Mouse (Mus musculus) embryonic stem cell, embryonic (primary cell): ENCODE results near the gene Zfp385b.

Source experiments
- CTCF ChIA-PET, 4 experiments: fragments of 300-600 bp in 2 of 4; fragments of 350-600 bp in 2 of 4; sonication (Branson Sonifier 250); formaldehyde crosslinking; loops; one replicate each; lab custom pipeline; 2022; ENCODE audit warnings: inconsistent platforms in 2 of 4; lab: Charles Lee
- POLR2A ChIA-PET, 4 experiments: fragments of 300-600 bp in 2 of 4; fragments of 350-600 bp in 2 of 4; sonication (Branson Sonifier 250); formaldehyde crosslinking; loops; one replicate each; lab custom pipeline; 2022; ENCODE audit warnings: antibody characterized with exemption in 4 of 4, inconsistent platforms in 1 of 4; lab: Charles Lee

Gene Zfp385b

DNA sequence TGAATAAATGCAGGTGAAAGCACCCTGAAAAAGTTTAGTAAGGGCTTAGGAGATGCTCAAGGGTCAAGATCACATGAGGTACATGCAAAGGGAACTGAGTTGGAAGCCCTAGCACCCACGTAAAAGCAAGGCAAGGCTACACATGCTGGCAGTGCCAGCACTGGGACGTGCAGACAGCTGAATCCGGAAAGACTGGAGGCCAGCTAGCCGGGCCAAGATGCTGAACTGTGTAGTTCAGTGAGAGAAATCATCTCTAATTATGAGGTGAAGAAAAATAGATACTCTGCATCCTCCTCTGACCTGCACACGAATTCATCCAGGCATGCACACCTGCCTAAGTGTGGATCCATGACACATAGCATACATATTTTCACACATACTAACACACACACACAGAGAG, 18.4 kb downstream of the Zfp385b start:
- ChIA-PET POLR2A (no interaction called here), CTCF (no interaction called here)

DNA sequence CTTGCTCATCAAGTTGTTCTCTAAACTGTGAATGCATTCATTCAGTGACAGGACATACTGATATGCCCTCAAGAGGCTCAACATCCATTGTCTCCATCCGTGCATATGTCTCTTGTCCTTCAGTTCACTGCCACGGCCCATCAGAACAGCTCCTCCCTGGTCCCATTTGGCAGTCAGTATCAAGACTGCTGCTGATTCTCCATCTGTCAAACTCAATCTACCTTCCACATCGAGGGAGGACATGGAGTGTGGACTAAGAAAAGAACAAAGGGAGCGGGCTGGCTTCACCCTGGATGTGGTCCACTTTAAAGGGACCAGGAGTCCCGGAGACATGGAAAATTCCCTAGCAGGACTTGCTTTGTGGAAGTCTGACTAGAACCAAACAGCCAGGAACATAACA, 22.2 kb downstream of the Zfp385b start:
- ChIA-PET CTCF (interaction anchor here in 1 of 4 experiments (0.5 kb wide), 1 partner anchor 778 kb away, joined by 3 read pairs; no protein-coding TSS in a partner anchor), POLR2A (no interaction called here)

DNA sequence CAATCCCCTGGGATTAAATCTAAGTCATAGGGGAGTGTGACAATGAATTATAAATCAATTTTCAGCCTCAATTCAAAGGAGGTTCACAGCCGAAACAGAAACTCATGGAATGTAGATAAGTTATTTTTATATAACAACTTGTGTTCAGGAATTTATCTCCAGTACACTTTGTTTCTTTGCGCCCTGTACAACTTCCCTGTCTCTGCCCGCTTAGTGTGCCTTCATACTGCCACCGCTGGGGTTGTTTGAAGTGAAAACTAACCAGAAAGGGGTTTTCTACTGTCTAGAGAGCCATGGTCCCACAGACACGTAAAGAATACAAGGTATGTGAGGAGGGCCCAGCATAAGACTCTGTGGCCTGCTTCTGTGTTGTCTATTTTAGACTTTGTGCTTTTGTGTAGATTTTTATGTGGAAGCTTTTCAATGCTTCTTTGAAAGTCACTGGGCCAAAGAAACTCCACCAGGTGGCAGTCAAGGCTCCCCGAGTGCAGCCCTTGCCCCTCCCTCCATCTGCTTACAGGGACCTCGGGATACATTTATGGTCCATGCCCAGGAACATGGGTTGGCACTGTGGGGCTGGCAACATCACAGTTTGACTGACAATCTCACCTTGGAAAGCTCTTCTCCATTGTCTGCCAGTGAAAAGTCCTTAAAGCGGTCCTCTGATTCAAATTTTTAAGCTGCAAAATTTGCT, 23.4 kb downstream of the Zfp385b start:
- POLR2A ChIA-PET, result no interaction called here
- CTCF ChIA-PET, result interaction anchor here in 3 of 4 experiments (0.6 to 1.1 kb wide), 3 partner anchors 14 to 96 kb away, joined by 3 read pairs; no protein-coding TSS in a partner anchor

DNA sequence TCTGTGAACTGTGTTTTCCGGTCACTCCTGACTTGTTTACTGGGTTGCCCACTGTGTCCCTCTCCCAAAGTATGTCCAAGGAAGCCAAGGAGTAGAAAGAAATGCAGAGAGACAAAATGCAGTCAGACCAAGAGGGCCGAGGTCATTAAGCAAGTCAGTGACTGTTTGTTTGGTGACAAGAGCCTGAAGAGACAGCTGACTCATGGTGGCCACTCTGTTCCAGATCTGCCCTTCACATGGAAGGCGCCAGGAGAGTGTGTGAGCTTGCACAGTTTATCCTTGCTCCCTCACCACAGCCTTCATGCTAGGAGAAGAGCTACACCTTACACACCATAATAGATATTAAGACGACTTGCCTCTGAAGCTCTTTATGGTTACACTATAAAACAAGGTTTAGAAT, 28.6 kb downstream of the Zfp385b start:
- ChIA-PET POLR2A (no interaction called here), CTCF (no interaction called here)

DNA sequence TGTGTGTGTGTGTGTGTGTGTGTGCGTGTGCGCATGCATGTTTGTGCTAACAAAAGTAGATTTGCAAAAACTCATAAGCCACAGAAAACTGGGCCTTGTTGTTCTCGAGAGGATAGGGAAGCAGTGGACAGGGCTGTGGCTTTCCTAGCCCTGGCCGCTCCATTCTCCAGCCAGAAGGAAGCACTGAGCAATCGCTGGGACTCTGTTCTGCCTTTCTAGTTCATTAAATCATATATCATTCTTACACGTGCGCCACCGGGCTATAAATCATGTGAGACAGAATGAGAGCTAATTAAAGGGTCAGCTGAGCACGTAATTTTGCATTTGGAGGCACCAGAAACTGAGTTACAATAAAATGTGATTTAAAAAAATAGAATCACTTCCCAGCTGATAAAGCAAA, 29.1 kb downstream of the Zfp385b start:
- CTCF ChIA-PET, result no interaction called here
- POLR2A ChIA-PET, result no interaction called here

DNA sequence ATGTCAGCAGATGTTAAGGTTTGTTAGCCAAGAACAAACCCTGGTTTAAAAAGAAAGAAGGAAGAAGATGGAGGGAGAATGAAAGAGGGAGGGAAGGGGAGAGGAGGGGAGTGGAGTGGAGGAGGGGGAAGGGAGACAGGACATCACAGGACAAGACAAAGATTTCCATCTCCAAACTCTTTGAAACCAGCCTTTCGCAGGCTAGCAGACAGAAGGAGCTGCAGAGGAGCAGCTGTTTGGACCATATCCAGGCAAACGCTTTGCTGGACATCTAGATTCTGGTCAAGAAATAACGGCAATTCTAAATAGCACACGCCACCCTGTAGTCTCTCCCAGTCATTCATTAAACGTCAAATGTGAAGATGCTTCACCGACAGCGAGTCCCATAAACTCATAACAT, 38.0 kb downstream of the Zfp385b start:
- ChIA-PET POLR2A (no interaction called here), CTCF (interaction anchor here in 1 of 4 experiments (1.0 kb wide), 1 partner anchor 14 kb away, joined by 3 read pairs; no protein-coding TSS in a partner anchor)

DNA sequence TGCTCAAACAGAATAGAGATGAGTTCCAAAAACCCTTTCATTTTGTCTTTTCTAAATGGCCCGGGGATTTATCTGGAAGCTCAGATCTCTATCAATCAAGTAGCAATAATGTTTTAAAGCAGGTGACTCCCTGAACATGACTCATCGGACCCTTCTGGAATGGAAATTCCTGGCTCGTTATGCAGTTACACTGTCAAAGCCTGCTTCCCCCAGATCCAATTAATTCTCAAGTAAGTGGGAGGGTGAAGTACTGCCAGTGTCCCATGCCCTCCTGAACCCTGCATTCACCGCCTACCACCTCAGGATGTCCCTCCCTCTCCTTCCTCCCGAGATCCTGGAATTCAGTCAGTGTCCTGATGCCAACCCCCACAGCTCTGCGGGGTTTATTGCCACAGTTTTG, 41.7 kb downstream of the Zfp385b start:
- POLR2A ChIA-PET, result no interaction called here
- CTCF ChIA-PET, result interaction anchor here in 1 of 4 experiments (0.7 kb wide), 1 partner anchor 434 kb away, joined by 4 read pairs; no protein-coding TSS in a partner anchor

- POLR2A ChIA-PET, result no interaction called here
- CTCF ChIA-PET, result no interaction called here
Observed at GRCm38 (mm10) chr2:77777047-77777686, 42.3 kb downstream of the Zfp385b start.

DNA sequence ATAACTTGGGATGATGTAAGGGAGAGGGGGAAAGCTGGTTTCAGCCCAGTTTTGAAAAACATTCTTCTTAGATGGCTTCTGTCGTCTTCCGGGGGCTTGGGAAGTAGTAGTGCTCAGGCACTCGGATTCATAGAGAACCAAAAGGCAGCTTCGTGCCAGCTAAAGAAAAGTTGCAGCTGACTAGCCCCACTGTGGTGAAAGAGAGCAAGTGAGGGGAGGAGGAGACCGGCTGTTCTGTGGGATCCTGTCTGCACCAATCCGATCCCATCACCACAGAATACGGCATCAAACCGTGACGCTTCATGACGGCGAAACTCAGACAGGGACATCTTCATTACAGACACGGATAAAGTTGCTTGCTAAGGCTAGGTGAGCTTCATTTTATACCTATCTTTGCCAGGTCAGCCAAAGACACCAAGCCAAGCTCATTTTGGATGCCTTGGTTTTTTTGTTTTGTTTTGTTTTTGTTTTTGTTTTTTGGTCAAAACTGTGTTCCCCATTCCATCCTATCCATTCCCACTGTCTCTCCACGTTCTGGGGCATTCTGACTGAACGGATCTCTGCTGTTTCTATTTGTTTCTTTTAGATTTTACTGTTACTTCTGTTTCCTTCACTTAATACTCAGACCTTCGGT, 44.1 kb downstream of the Zfp385b start:
- POLR2A ChIA-PET, result no interaction called here
- CTCF ChIA-PET, result interaction anchor here in 1 of 4 experiments (0.9 kb wide), 1 partner anchor 21 kb away, joined by 3 read pairs; no protein-coding TSS in a partner anchor

- ChIA-PET POLR2A (interaction anchor here in 1 of 4 experiments (0.5 kb wide), 1 partner anchor 727 kb away, joined by 3 read pairs; no protein-coding TSS in a partner anchor), CTCF (no interaction called here)
Observed at GRCm38 (mm10) chr2:77770056-77770697, 49.3 kb downstream of the Zfp385b start.

DNA sequence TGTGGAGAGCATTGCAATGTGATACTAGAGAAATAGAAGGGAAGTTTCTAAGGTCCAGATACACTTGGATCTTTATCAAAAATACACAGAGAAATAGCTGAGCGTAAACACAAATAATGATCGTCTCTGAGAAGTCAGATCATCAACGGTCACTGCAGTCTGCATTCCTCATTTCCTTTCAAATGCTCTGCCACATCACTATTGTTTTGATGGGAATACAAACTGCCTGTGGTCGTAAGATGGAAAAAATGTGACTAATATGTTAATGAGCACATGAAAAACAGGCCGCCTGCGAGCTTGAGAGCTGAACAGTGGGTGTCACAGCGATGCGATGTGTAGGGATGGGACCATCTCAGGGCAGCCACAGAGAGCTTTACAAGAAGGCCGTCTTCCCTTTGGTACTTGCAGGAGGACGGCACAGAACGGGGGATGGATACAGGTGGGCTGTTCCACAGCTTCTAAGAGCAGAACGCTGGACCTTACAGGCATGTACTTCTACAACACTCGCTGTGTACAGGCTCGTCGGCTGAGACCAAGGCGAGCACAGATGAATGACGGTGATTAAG, 51.0 kb downstream of the Zfp385b start:
- POLR2A ChIA-PET, result interaction anchor here in 1 of 4 experiments (0.5 kb wide), 1 partner anchor 160 kb away, joined by 3 read pairs; no protein-coding TSS in a partner anchor
- CTCF ChIA-PET, result no interaction called here

DNA sequence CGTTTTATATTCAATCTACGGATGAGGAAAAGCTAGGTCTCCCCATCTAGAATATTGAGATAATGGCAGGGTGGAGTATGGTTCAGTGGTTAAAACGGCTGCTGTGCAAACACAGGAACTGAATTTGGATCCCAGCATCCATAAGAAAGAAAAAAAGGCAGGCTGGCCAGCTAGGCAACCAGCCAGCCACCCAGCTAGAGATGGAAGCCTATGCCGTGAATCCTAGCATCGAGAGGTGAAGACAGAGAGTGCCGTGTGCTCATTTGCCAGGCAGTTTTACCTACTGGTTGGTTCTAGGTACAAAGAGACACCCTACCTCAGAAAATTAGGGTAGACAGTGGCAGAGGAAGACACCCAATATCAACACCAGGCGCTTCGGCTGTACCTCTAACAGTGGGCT, 57.5 kb downstream of the Zfp385b start:
- ChIA-PET POLR2A (no interaction called here), CTCF (no interaction called here)

- POLR2A ChIA-PET, result no interaction called here
- CTCF ChIA-PET, result no interaction called here
Observed at GRCm38 (mm10) chr2:77758403-77759071, 60.9 kb downstream of the Zfp385b start.

DNA sequence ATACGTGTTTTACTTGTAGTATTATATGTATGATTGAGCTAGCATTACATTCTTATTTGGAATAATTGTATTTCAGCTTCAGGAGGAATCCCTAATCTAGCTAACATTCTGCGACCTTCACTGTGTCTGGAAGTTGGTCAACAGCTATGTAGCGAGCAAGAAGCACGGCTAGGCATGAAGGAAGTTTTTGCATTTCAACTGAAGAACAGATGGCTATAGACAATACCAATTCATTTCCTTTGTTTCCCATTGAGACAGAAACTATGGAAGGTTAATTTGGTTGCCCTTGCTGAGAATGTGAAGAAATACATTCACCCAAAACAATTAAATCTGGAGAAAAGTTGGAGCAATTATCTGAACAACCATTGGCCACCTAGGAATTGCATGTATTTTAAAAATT, 66.9 kb downstream of the Zfp385b start:
- ChIA-PET CTCF (no interaction called here), POLR2A (interaction anchor here in 1 of 4 experiments (1.0 kb wide), 1 partner anchor 194 kb away, joined by 4 read pairs; the partner anchor contains the start of gene Cwc22)

DNA sequence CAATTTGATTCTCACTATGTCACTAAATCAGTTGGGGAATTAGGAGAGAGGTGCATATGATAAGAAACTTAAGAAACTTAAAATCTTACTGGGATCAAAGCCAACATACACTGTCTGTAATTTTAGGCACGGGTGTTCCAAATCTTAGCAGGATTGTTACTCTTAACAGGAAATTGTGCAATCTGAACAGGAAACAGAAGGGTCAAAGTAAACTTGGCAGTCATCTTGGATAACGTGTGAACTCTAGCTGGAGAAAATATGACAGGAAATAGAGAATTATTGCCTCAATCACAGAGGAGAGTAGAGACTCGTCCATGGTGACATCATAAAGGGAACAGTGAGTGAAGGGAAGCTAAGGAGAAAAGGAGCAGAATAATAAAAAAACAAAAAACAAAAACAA, 69.8 kb downstream of the Zfp385b start:
- ChIA-PET CTCF (no interaction called here), POLR2A (no interaction called here)

DNA sequence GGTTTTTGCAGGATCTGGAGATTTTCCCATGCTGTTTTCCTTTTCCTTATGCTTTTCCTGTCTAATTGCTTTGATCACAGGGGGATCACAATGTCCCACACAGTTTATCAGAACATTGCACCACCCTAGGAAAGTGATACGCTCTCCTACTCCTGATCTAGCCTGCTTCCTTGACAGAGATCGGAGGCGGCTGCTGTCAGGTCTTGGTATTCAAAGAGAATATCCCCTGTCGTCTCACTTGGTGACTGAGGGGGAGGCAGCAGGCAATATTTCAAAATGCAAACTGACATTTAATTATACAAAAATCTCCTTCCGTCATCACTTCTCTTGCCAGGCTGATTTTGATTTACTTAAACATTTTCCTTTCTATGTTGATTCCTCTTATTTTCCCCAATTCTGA, 73.0 kb downstream of the Zfp385b start:
- ChIA-PET CTCF (no interaction called here), POLR2A (no interaction called here)

DNA sequence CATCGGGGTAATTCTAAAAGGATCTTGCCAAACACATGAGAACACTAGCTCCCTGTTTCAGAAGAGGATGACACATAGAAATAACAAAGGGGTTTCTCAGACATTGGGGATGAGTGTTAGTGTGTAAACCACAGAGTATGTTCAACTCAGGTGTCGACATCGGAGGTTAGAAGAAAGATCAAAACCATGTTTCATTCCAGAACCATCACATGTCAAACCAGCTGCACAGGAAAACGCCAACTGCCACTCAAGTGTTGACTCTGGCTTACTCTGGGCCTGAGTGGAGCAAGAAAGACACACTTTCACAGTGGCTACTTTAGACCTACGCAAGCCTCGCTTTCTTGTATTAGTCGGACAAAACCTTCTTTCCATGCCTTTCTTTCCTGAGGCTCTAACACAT, 74.2 kb downstream of the Zfp385b start:
- POLR2A ChIA-PET, result no interaction called here
- CTCF ChIA-PET, result no interaction called here

- CTCF ChIA-PET, result no interaction called here
- POLR2A ChIA-PET, result no interaction called here
Observed at GRCm38 (mm10) chr2:77742359-77742758, 77.1 kb downstream of the Zfp385b start.

- CTCF ChIA-PET, result no interaction called here
- POLR2A ChIA-PET, result no interaction called here
Observed at GRCm38 (mm10) chr2:77730196-77730595, 89.2 kb downstream of the Zfp385b start.
